Mouse (Mus musculus): ENCODE results near the gene Ltb4r1. TPM values are rescaled to one million over a fixed set of nuclear protein-coding genes. Genes with fewer than 3 reads are reported as not detected.
A peak's percentile ranks its signal among the peaks of the same experiment; 100 is the strongest.

Gene Ltb4r1
- polyA plus RNA-seq, 1 experiment from 2014 or later, result 0.30 TPM

DNA sequence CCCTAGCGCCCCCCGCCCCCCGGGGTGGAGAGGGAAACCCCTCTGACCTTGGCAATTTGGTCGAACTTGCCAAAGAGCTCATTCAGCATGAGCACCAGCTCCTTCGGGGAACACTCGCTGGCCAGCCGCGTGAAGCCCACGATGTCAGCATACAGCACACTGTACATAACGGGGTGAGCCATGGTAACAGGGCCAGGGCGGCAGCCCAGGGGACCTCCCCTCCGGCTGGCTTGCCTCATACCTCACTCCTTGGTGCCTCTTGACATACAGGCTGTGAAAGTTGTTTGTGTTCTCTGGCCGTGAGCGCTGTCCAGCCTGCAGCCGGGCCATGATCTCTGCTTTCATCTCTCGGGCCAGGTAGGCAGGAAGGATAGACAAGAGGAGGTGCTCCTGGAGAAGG lies 13.9 kb downstream of the Ltb4r1 start:
- H3K4me1 ChIP-seq, result peaks cover 29% of the 10 kb centered on the region
- H3K27me3 ChIP-seq (ENCODE audit: low read depth, poor library complexity, severe bottlenecking), result peaks cover 66% of the 10 kb centered on the region
- 68% methylated on average over 16 of the region's 16 CpGs for WGBS
- no peak for DNase-seq (ENCODE audit: low spot score)
- no peaks in the 10 kb centered on the region for H3K9me3 ChIP-seq (replicated peaks)
- H3K36me3 ChIP-seq, result no peaks in the 10 kb centered on the region
- H3K27ac ChIP-seq (replicated peaks), result no peak overlapping the region
- no peak overlapping the region for H3K4me3 ChIP-seq

DNA sequence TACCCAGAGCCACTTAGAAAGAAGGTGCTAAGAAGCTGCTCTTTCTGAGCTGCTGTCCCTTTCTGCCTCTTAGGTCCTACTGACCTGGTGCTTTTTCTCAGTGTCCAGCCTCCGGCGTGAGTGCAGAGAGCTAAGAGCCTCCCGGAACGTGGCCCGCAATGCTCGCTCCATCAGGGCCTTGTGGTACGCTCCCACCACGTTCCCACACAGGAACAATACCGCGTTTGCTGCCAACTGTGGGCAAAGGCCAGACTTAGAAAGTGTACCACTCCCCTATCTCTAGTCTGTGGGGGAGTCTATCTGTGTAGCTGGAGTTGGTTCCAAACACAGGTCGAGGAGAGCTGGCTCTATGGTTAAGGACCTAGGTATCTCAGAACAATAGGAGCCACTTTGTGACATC lies 15.0 kb downstream of the Ltb4r1 start:
- no peak overlapping the region for H3K27ac ChIP-seq (replicated peaks)

GRCm38 (mm10) chr14:55781310-55781709 lies 15.5 kb downstream of the Ltb4r1 start:
- Histone ChIP-seq H3K27ac (replicated peaks) (no peak overlapping the region), H3K4me1 (peaks cover 29% of the 10 kb centered on the region), H3K27me3 (ENCODE audit: low read depth, poor library complexity, severe bottlenecking) (peaks cover 79% of the 10 kb centered on the region), H3K36me3 (no peaks in the 10 kb centered on the region), H3K9me3 (replicated peaks) (no peaks in the 10 kb centered on the region), H3K4me3 (peak overlapping the region; percentile 16; the same call in 1 of the 2 replicates)
- whole genome bisulfite sequencing, result 16% methylated on average over 14 of the region's 14 CpGs
- peak; percentile 72 for DNase-seq (ENCODE audit: low spot score)

More for the DNA sequence above, 15.0 kb downstream of the Ltb4r1 start:
- peaks cover 73% of the 10 kb centered on the region for H3K27me3 ChIP-seq (ENCODE audit: low read depth, poor library complexity, severe bottlenecking)
- H3K36me3 ChIP-seq, result no peaks in the 10 kb centered on the region
- WGBS, result 81% methylated on average over 11 of the region's 11 CpGs
- H3K4me1 ChIP-seq, result peaks cover 29% of the 10 kb centered on the region
- no peak for DNase-seq (ENCODE audit: low spot score)
- no peaks in the 10 kb centered on the region for H3K9me3 ChIP-seq (replicated peaks)
- H3K4me3 ChIP-seq, result no peak overlapping the region

DNA sequence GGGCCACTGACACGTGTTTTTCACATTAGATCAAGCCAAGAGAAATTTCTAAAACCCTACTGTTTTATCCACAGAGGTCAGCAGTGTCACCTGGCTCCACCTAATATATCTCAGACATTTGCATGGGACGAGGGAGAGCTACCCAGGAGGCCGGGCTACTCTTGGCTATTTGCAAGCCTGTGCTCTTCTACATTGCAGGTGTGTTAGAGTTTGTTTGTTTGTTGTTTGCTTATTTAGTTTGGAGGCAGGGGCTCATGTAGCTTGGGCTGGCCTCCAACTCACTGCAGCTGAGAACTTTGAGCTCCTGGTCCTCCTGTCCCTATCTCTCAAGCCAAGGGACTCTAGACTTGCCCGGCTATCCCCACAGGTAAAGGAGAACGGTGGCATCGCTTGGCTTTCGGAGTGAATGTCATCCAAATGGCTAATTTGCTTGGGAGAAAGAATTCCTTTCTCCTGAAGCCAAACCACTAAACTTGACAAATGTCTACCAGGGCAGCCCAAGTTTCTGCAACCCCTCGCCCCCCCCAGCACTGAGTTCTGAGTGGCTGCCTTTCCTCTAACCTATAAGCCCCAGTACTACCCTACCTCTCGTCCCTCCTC lies 16.7 kb downstream of the Ltb4r1 start:
- peaks cover 91% of the 10 kb centered on the region for H3K27me3 ChIP-seq (ENCODE audit: low read depth, poor library complexity, severe bottlenecking)
- peaks cover 21% of the 10 kb centered on the region for H3K4me1 ChIP-seq
- H3K4me3 ChIP-seq, result peak overlapping the region; percentile 44
- no peaks in the 10 kb centered on the region for H3K9me3 ChIP-seq (replicated peaks)
- no peaks in the 10 kb centered on the region for H3K36me3 ChIP-seq
- DNase-seq (ENCODE audit: low spot score), result no peak
- 51% methylated on average over 9 of the region's 9 CpGs for WGBS
- H3K27ac ChIP-seq (replicated peaks), result no peak overlapping the region

DNA sequence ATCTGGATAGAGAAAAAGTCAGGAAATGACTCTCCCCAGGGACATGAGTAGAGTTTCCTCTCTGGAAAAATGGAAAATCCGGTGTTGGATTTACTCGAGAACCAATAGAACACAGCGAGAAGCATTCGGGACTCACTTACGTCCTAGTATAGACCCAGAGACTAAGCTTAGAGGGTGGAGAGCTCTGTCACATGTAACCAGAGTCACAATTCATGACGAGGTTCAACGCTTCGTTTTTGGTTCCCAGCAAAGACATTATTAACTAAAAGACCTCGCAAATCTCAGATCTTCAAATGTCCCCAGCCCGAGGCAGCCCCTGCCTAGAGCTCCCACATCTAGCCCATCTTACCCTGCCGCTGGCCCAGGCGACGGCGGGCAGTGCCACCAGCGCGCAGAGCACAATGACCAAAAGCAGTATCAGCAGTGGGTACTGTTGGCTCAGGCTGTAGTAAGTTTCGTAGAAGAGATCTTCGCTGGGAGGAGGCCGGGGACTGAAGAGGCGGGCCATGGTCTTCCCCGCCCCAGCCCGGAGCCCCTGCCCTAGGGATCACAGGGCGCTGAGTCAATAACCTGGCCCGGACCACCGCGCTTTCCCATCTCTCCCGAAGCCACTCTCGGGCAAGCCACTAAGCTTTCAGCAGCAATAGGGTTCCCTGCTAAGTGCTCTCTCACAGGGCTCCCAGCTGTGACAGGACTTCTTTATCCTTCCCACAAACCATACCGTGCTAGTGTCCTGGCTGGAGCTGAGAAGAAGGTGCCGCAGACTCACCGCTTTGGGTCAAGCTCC lies 17.6 kb downstream of the Ltb4r1 start:
- H3K27me3 ChIP-seq (ENCODE audit: low read depth, poor library complexity, severe bottlenecking), result peaks cover 92% of the 10 kb centered on the region
- H3K4me1 ChIP-seq, result peaks cover 25% of the 10 kb centered on the region
- peak; percentile 44 for DNase-seq (ENCODE audit: low spot score)
- H3K9me3 ChIP-seq (replicated peaks), result no peaks in the 10 kb centered on the region
- H3K27ac ChIP-seq (replicated peaks), result peak overlapping the region; percentile 55; the same call in 1 of the 2 replicates
- no peaks in the 10 kb centered on the region for H3K36me3 ChIP-seq
- H3K4me3 ChIP-seq, result peak overlapping the region; percentile 44
- WGBS, result 2% methylated on average over 31 of the region's 31 CpGs

GRCm38 (mm10) chr14:55783958-55784235 lies 18.1 kb downstream of the Ltb4r1 start, which contains the start of gene Adcy4:
Adcy4 (minus strand) TSS chr14:55784095.
- 5% methylated on average over 13 of the region's 13 CpGs for WGBS
- Histone ChIP-seq H3K4me3 (peak within 1 kb of the TSS; percentile 44), H3K9me3 (replicated peaks) (no peaks in the 10 kb centered on the region), H3K36me3 (no peaks in the 10 kb centered on the region), H3K27ac (replicated peaks) (peak within 1 kb of the TSS; percentile 55; the same call in 1 of the 2 replicates), H3K4me1 (peaks cover 30% of the 10 kb centered on the region), H3K27me3 (ENCODE audit: low read depth, poor library complexity, severe bottlenecking) (peaks cover 93% of the 10 kb centered on the region)
- no peak for DNase-seq (ENCODE audit: low spot score)

GRCm38 (mm10) chr14:55785195-55785594 lies 19.4 kb downstream of the Ltb4r1 start:
- Histone ChIP-seq H3K27me3 (ENCODE audit: low read depth, poor library complexity, severe bottlenecking) (peaks cover 99% of the 10 kb centered on the region), H3K4me1 (peaks cover 31% of the 10 kb centered on the region), H3K36me3 (no peaks in the 10 kb centered on the region), H3K9me3 (replicated peaks) (no peaks in the 10 kb centered on the region), H3K27ac (replicated peaks) (no peak overlapping the region), H3K4me3 (no peak overlapping the region)
- no peak for DNase-seq (ENCODE audit: low spot score)
- WGBS, result 23% methylated on average over 6 of the region's 6 CpGs

DNA sequence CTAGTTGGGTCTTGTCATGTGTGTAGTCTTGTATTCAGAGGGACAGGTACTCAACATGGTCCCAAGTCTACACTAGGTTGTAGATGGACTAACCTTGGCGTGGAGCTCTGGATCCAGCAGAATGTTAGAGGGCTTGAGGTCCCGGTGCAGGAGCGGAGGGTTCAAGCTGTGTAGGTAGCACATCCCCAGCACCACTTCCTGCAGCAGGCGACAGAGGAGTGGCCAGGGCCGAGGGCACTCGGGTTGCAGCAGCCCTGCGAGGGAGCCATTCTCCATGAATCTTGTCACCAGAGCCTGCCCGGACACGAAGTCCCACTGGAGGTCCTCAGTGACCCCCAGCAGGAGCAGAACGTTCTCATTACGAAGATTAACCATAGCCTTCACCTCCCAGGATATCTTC lies 22.0 kb downstream of the Ltb4r1 start:
- H3K4me3 ChIP-seq, result peak overlapping the region; percentile 48
- WGBS, result 41% methylated on average over 11 of the region's 11 CpGs

GRCm38 (mm10) chr14:55788256-55789050 lies 22.7 kb downstream of the Ltb4r1 start, which contains the start of gene Ripk3:
Ripk3 (minus strand) TSS chr14:55788865.
- WGBS, result 5% methylated on average over 40 of the region's 40 CpGs
- Histone ChIP-seq H3K27me3 (ENCODE audit: low read depth, poor library complexity, severe bottlenecking) (peaks cover 75% of the 10 kb centered on the region), H3K4me1 (peaks cover 17% of the 10 kb centered on the region), H3K4me3 (peak within 1 kb of the TSS; percentile 48), H3K9me3 (replicated peaks) (no peaks in the 10 kb centered on the region), H3K36me3 (no peaks in the 10 kb centered on the region), H3K27ac (replicated peaks) (no peak within 1 kb of the TSS; the same call in 1 of the 2 replicates)
- peak; percentile 29 for DNase-seq (ENCODE audit: low spot score)

More for the DNA sequence above, 22.0 kb downstream of the Ltb4r1 start:
- Histone ChIP-seq H3K9me3 (replicated peaks) (no peaks in the 10 kb centered on the region), H3K4me1 (peaks cover 24% of the 10 kb centered on the region), H3K36me3 (no peaks in the 10 kb centered on the region), H3K27ac (replicated peaks) (no peak overlapping the region), H3K27me3 (ENCODE audit: low read depth, poor library complexity, severe bottlenecking) (peaks cover 82% of the 10 kb centered on the region)
- DNase-seq (ENCODE audit: low spot score), result no peak

GRCm38 (mm10) chr14:55793461-55793860 lies 27.7 kb downstream of the Ltb4r1 start:
- no peak for DNase-seq (ENCODE audit: low spot score)
- Histone ChIP-seq H3K4me3 (no peak overlapping the region), H3K36me3 (no peaks in the 10 kb centered on the region), H3K27me3 (ENCODE audit: low read depth, poor library complexity, severe bottlenecking) (peaks cover 25% of the 10 kb centered on the region), H3K4me1 (peaks cover 5% of the 10 kb centered on the region), H3K27ac (replicated peaks) (no peak overlapping the region), H3K9me3 (replicated peaks) (no peaks in the 10 kb centered on the region)
- 89% methylated on average over 2 of the region's 2 CpGs for WGBS

GRCm38 (mm10) chr14:55793946-55794345 lies 28.2 kb downstream of the Ltb4r1 start:
- no peaks in the 10 kb centered on the region for H3K4me1 ChIP-seq
- peaks cover 20% of the 10 kb centered on the region for H3K27me3 ChIP-seq (ENCODE audit: low read depth, poor library complexity, severe bottlenecking)
- no peak for DNase-seq (ENCODE audit: low spot score)
- H3K4me3 ChIP-seq, result no peak overlapping the region
- no peaks in the 10 kb centered on the region for H3K36me3 ChIP-seq
- H3K27ac ChIP-seq (replicated peaks), result no peak overlapping the region
- 70% methylated on average over 2 of the region's 2 CpGs for WGBS
- no peaks in the 10 kb centered on the region for H3K9me3 ChIP-seq (replicated peaks)

- H3K27ac ChIP-seq (replicated peaks), result no peak overlapping the region
- WGBS, result 88% methylated on average over 15 of the region's 15 CpGs
- DNase-seq (ENCODE audit: low spot score), result no peak
- H3K36me3 ChIP-seq, result no peaks in the 10 kb centered on the region
- no peaks in the 10 kb centered on the region for H3K9me3 ChIP-seq (replicated peaks)
- H3K4me1 ChIP-seq, result no peaks in the 10 kb centered on the region
- no peak overlapping the region for H3K4me3 ChIP-seq
- peaks cover 3% of the 10 kb centered on the region for H3K27me3 ChIP-seq (ENCODE audit: low read depth, poor library complexity, severe bottlenecking)
These were observed 29.8 kb downstream of the Ltb4r1 start for GRCm38 (mm10) chr14:55795380-55796163.
